8 mouse cellular contexts compared by ENCODE assay signal in the genomic region with DNA sequence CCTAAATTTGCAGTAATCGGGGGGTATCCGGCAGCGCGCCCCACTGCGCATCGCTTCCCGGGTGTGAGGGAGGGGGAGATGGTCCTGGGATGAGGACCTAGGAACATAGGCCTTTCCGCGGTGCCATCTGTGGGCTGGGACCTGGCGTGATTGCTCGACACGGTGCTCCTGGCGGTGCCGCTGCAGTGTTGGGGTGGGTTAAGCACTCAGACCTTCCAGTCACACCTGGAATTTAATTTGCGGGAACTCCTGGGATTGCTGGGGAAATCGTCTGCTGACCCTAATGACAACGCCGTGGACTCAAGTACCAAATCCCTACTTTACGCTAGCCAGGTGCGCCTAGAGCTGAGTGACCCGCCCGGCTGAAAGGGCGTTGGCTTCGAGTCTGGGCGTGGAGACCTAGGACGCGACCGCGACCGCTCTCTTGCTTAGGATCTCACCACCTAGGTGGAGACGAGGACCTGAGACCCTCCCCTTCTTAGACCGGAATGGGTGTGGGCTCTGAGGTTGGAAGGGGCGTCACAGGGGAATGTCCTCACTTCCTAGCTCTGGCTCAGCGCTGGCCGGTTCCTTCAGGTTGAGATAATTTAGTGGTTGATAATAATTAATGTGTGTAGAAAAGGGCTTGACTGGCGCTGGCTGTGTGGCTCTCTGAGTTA. TPM values are rescaled to one million over a fixed set of nuclear protein-coding genes. Genes with fewer than 3 reads are reported as not detected.
A peak's percentile ranks its signal among the peaks of the same experiment; 100 is the strongest.
DNase-seq lines count a peak whose midpoint lies in the region; ATAC-seq lines count a peak whose summit lies in the region.

No protein-coding gene starts in this region.

- ATAC-seq in forebrain, embryonic 12.5 days (ENCODE audit: low FRiP score): peak; percentile 56
- ATAC-seq in intestine, embryonic 15.5 days: peak; percentile 49
- no peak; the same call in 1 of the 2 replicates for ATAC-seq in liver, embryonic 16.5 days (ENCODE audit: low read depth)

- peak; percentile 15 for DNase-seq in right cerebral cortex, postnatal 14 days
- no peak for DNase-seq in right cerebral cortex, postnatal 25 days
- DNase-seq in adrenal gland, postnatal 36 days: peak; percentile 22 to 39
- peak; percentile 26 for DNase-seq in splenic B cell, adult 2 months (ENCODE audit: low read depth, low spot score)
- DNase-seq in frontal cortex, postnatal 25 days (ENCODE audit: low spot score in 2 of 2): no peak

- H3K4me3 ChIP-seq in forebrain, embryonic 12.5 days (replicated peaks): peak overlapping the region; percentile 70
- H3K4me3 ChIP-seq in intestine, embryonic 15.5 days (replicated peaks): peak overlapping the region; percentile 77
- peak overlapping the region; percentile 65 for H3K4me3 ChIP-seq in liver, embryonic 16.5 days (ENCODE audit: low read depth, low read length)

- H3K9ac ChIP-seq in forebrain, embryonic 12.5 days: peak overlapping the region; percentile 80
- H3K9ac ChIP-seq in intestine, embryonic 15.5 days: peak overlapping the region; percentile 79
- H3K9ac ChIP-seq in liver, embryonic 16.5 days (ENCODE audit: low read depth, low read length): peak overlapping the region; percentile 61

- no peak overlapping the region for H3K27ac ChIP-seq in forebrain, embryonic 12.5 days
- H3K27ac ChIP-seq in intestine, embryonic 15.5 days: peak overlapping the region; percentile 74
- peak overlapping the region; percentile 14; the same call in 1 of the 2 replicates for H3K27ac ChIP-seq in liver, embryonic 16.5 days (ENCODE audit: low read length)

- H3K4me1 ChIP-seq in forebrain, embryonic 12.5 days: peaks cover 41% of the 10 kb centered on the region
- H3K4me1 ChIP-seq in intestine, embryonic 15.5 days (replicated peaks): peaks cover 32% of the 10 kb centered on the region
- H3K4me1 ChIP-seq in liver, embryonic 16.5 days (ENCODE audit: control insufficient read depth, low read depth, low read length): no peaks in the 10 kb centered on the region; the same call in none of the 2 replicates

- under 1% methylated on average over 36 of the region's 36 CpGs for WGBS in forebrain, embryonic 12.5 days
- WGBS in intestine, embryonic 15.5 days: under 1% methylated on average over 36 of the region's 36 CpGs
- under 1% methylated on average over 36 of the region's 36 CpGs for WGBS in liver, embryonic 16.5 days (ENCODE audit: insufficient replicate concordance)

- no peaks in the 10 kb centered on the region for H3K36me3 ChIP-seq in forebrain, embryonic 12.5 days (replicated peaks)
- no peaks in the 10 kb centered on the region for H3K36me3 ChIP-seq in intestine, embryonic 15.5 days
- no peaks in the 10 kb centered on the region for H3K36me3 ChIP-seq in liver, embryonic 16.5 days (ENCODE audit: control insufficient read depth, insufficient read depth)
- no peaks in the 10 kb centered on the region for H3K36me3 ChIP-seq in splenic B cell, adult 2 months (ENCODE audit: control insufficient read depth, insufficient read depth, low read length, poor library complexity, severe bottlenecking)

- no peaks in the 10 kb centered on the region for H3K9me3 ChIP-seq in forebrain, embryonic 12.5 days
- no peaks in the 10 kb centered on the region for H3K9me3 ChIP-seq in intestine, embryonic 15.5 days
- no peaks in the 10 kb centered on the region for H3K9me3 ChIP-seq in liver, embryonic 16.5 days (replicated peaks; ENCODE audit: control insufficient read depth, low read length)

- H3K27me3 ChIP-seq in forebrain, embryonic 12.5 days: no peaks in the 10 kb centered on the region
- H3K27me3 ChIP-seq in intestine, embryonic 15.5 days (replicated peaks): no peaks in the 10 kb centered on the region
- peaks cover 14% of the 10 kb centered on the region for H3K27me3 ChIP-seq in liver, embryonic 16.5 days (ENCODE audit: control insufficient read depth, insufficient read depth, low read depth, low read length)
- H3K27me3 ChIP-seq in splenic B cell, adult 2 months (ENCODE audit: control insufficient read depth, insufficient read depth, low read length, poor library complexity, severe bottlenecking): no peaks in the 10 kb centered on the region

- peak overlapping the region; percentile 89 for H3K4me2 ChIP-seq in forebrain, embryonic 12.5 days
- H3K4me2 ChIP-seq in intestine, embryonic 15.5 days (replicated peaks): peak overlapping the region; percentile 89
- H3K4me2 ChIP-seq in liver, embryonic 16.5 days (ENCODE audit: low read depth, low read length): peak overlapping the region; percentile 66

RNA-seq across cellular contexts. Expression of a gene that starts 0.8 kb away (rescaled TPM):
- total RNA-seq in adrenal gland, postnatal 36 days (2021): 10 to 100 TPM; 41.7 to 74.9 TPM
- polyA plus RNA-seq in forebrain, embryonic 12.5 days (2016; fragmentation: Nextera tagmentation; extraction: Ambion mirVana): 21.3 and 22.9 TPM in 2 replicates
- 17.4 and 18.4 TPM in 2 replicates for polyA plus RNA-seq in intestine, embryonic 15.5 days (2015; fragmentation: Nextera tagmentation; extraction: Ambion mirVana)
- polyA plus RNA-seq in liver, embryonic 16.5 days (2015; fragmentation: Nextera tagmentation; extraction: Ambion mirVana): 4.4 and 4.8 TPM in 2 replicates

RNA-seq across cellular contexts. Expression of a gene that starts 27.2 kb away (rescaled TPM):
- total RNA-seq in adrenal gland, postnatal 36 days (2021): not detected
- polyA plus RNA-seq in forebrain, embryonic 12.5 days (2016; fragmentation: Nextera tagmentation; extraction: Ambion mirVana): not detected in 2 replicates
- polyA plus RNA-seq in intestine, embryonic 15.5 days (2015; fragmentation: Nextera tagmentation; extraction: Ambion mirVana): not detected in 2 replicates
- polyA plus RNA-seq in liver, embryonic 16.5 days (2015; fragmentation: Nextera tagmentation; extraction: Ambion mirVana): not detected in 2 replicates

Comparison
In these comparisons a context has a peak if more than half of its experiments do, and no peak if none do; other contexts are left out.
1. DNase-seq: peak in right cerebral cortex, postnatal 14 days (single experiment), adrenal gland, postnatal 36 days (2 of 2) and splenic B cell, adult 2 months (single experiment); none in right cerebral cortex, postnatal 25 days (single experiment) and frontal cortex, postnatal 25 days (0 of 2).
2. Peak in every context shown above with its lines, with median percentiles within 50 percentile points of each other: H3K4me2 ChIP-seq, H3K4me3 ChIP-seq and H3K9ac ChIP-seq.